Mouse (Mus musculus): Measurements from ENCODE around the gene Sf3b2. TPM values are rescaled to one million over a fixed set of nuclear protein-coding genes. Genes with fewer than 3 reads are reported as not detected.

The Sf3b2 gene
- 322 TPM in 2 replicates for polyA plus RNA-seq (2015; fragmentation: Nextera tagmentation; extraction: Ambion mirVana)

GRCm38 (mm10) chr19:5294972-5295735, at the start of gene Sf3b2:
TSS of gene Sf3b2 (minus strand) at chr19:5295455.
- peak; percentile 98 for ATAC-seq (ENCODE audit: low read depth)
- WGBS = under 1% methylated on average over 46 of the region's 46 CpGs
- peak within 1 kb of the TSS; percentile 81 for H3K27ac ChIP-seq (ENCODE audit: low read length)

DNA sequence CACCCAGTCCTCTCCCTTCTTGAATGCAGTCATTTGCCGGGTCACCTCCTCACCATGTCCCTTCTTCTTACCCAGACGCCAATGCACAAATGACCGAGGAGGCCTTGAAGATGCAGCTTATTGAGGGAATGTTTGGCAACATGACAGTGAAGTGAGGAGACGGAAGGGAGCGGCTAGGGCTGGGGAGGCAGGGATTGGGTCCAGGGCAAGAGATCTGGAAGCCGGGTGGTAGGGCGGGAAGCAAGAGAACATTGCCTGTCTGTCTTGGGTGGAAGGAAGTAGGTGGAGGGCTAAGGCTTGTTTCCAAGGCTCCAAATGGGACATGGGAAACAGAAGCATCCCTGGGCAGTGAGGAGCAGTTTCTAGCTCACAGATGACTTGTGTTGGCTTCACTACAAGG, 46.1 kb upstream of the Sf3b2 start:
- Histone ChIP-seq H3K36me3 (ENCODE audit: control insufficient read depth, insufficient read depth, low read length) (no peaks in the 10 kb centered on the region), H3K27me3 (ENCODE audit: control insufficient read depth, insufficient read depth, low read depth, low read length) (no peaks in the 10 kb centered on the region), H3K9ac (ENCODE audit: low read length) (no peak overlapping the region), H3K27ac (ENCODE audit: low read length) (no peak overlapping the region), H3K9me3 (ENCODE audit: control insufficient read depth, low read length) (no peaks in the 10 kb centered on the region), H3K4me1 (replicated peaks; ENCODE audit: control insufficient read depth, insufficient read depth, low read length) (no peaks in the 10 kb centered on the region), H3K4me2 (ENCODE audit: low read depth, low read length) (no peak overlapping the region), H3K4me3 (ENCODE audit: low read length) (no peak overlapping the region)
- WGBS = 89% methylated on average over 7 of the region's 7 CpGs
- no peak for ATAC-seq (ENCODE audit: low read depth)

More at GRCm38 (mm10) chr19:5294972-5295735, at the start of gene Sf3b2:
- no peaks in the 10 kb centered on the region for H3K9me3 ChIP-seq (ENCODE audit: control insufficient read depth, low read length)
- H3K4me1 ChIP-seq (replicated peaks; ENCODE audit: control insufficient read depth, insufficient read depth, low read length) = peaks cover 18% of the 10 kb centered on the region
- peak within 1 kb of the TSS; percentile 90 for H3K4me2 ChIP-seq (ENCODE audit: low read depth, low read length)
- peak within 1 kb of the TSS; percentile 92 for H3K9ac ChIP-seq (ENCODE audit: low read length)
- no peaks in the 10 kb centered on the region for H3K27me3 ChIP-seq (ENCODE audit: control insufficient read depth, insufficient read depth, low read depth, low read length)
- peak within 1 kb of the TSS; percentile 88 for H3K4me3 ChIP-seq (ENCODE audit: low read length)
- H3K36me3 ChIP-seq (ENCODE audit: control insufficient read depth, insufficient read depth, low read length) = peaks cover 23% of the 10 kb centered on the region

GRCm38 (mm10) chr19:5337975-5338374, 42.7 kb upstream of the Sf3b2 start:
- Histone ChIP-seq H3K4me1 (replicated peaks; ENCODE audit: control insufficient read depth, insufficient read depth, low read length) (no peaks in the 10 kb centered on the region), H3K36me3 (ENCODE audit: control insufficient read depth, insufficient read depth, low read length) (no peaks in the 10 kb centered on the region), H3K9ac (ENCODE audit: low read length) (no peak overlapping the region), H3K27ac (ENCODE audit: low read length) (no peak overlapping the region), H3K9me3 (ENCODE audit: control insufficient read depth, low read length) (no peaks in the 10 kb centered on the region), H3K4me2 (ENCODE audit: low read depth, low read length) (no peak overlapping the region), H3K4me3 (ENCODE audit: low read length) (no peak overlapping the region), H3K27me3 (ENCODE audit: control insufficient read depth, insufficient read depth, low read depth, low read length) (no peaks in the 10 kb centered on the region)
- 17% methylated on average over 5 of the region's 5 CpGs for WGBS
- ATAC-seq (ENCODE audit: low read depth) = no peak

DNA sequence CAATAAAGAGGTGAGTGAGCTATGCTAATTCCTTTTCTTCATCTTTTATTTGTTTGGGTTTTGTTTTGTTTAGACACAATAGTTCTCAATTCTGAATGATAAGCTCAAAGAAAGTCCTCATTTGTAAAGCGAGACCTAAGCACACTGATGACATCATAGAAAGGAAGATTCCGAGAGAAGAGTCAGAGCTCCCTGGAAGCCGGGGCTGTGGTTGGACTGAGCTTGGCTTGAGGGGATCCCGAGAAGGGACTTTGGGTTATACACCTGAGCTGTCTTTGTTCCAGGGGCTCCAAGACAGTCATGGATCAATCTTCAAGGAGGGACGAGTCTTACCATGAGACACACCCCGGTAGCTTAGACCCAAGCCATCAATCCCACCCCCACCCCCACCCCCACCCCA, 40.2 kb upstream of the Sf3b2 start, which contains the start of gene Catsper1:
TSS of gene Catsper1 (plus strand) at position 301 of the 400 bp plus-strand sequence.
- Histone ChIP-seq H3K4me2 (ENCODE audit: low read depth, low read length) (no peak within 1 kb of the TSS), H3K36me3 (ENCODE audit: control insufficient read depth, insufficient read depth, low read length) (no peaks in the 10 kb centered on the region), H3K4me1 (replicated peaks; ENCODE audit: control insufficient read depth, insufficient read depth, low read length) (no peaks in the 10 kb centered on the region), H3K9ac (ENCODE audit: low read length) (no peak within 1 kb of the TSS), H3K27ac (ENCODE audit: low read length) (no peak within 1 kb of the TSS), H3K4me3 (ENCODE audit: low read length) (no peak within 1 kb of the TSS), H3K9me3 (ENCODE audit: control insufficient read depth, low read length) (no peaks in the 10 kb centered on the region), H3K27me3 (ENCODE audit: control insufficient read depth, insufficient read depth, low read depth, low read length) (no peaks in the 10 kb centered on the region)
- WGBS = 85% methylated on average over 6 of the region's 6 CpGs
- ATAC-seq (ENCODE audit: low read depth) = no peak

DNA sequence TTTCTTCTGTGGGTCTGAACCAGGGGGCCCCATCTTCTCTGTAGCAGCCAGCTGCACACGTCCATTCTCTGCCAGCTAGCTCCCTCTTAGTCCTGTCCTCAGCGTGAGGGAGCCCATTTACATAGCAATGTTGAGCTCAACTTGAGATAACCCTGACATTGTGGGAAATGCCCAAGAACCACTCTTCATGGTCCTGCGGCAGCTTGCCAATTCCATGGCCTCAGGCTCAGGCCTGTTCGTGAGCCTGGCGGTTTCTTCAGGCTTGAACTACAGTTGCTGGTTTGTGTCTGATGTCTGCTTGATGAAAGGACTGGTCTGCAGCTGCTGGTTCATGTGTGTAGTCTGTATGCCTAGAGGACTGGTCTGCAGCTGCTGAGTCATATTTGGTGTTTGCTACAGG, 39.5 kb upstream of the Sf3b2 start:
- Histone ChIP-seq H3K9ac (ENCODE audit: low read length) (no peak overlapping the region), H3K9me3 (ENCODE audit: control insufficient read depth, low read length) (no peaks in the 10 kb centered on the region), H3K27me3 (ENCODE audit: control insufficient read depth, insufficient read depth, low read depth, low read length) (no peaks in the 10 kb centered on the region), H3K27ac (ENCODE audit: low read length) (no peak overlapping the region), H3K4me2 (ENCODE audit: low read depth, low read length) (no peak overlapping the region), H3K36me3 (ENCODE audit: control insufficient read depth, insufficient read depth, low read length) (no peaks in the 10 kb centered on the region), H3K4me3 (ENCODE audit: low read length) (no peak overlapping the region), H3K4me1 (replicated peaks; ENCODE audit: control insufficient read depth, insufficient read depth, low read length) (no peaks in the 10 kb centered on the region)
- no peak for ATAC-seq (ENCODE audit: low read depth)
- WGBS = 43% methylated on average over 5 of the region's 5 CpGs

GRCm38 (mm10) chr19:5327970-5328369, 32.7 kb upstream of the Sf3b2 start:
- peak; percentile 66 for ATAC-seq (ENCODE audit: low read depth)
- Histone ChIP-seq H3K27ac (ENCODE audit: low read length) (no peak overlapping the region), H3K4me1 (replicated peaks; ENCODE audit: control insufficient read depth, insufficient read depth, low read length) (no peaks in the 10 kb centered on the region), H3K4me2 (ENCODE audit: low read depth, low read length) (0 out of 2 replicates have a peak overlapping the region, but pooled peaks have one; percentile 23), H3K36me3 (ENCODE audit: control insufficient read depth, insufficient read depth, low read length) (no peaks in the 10 kb centered on the region), H3K9ac (ENCODE audit: low read length) (no peak overlapping the region; the same call in 1 of the 2 replicates), H3K9me3 (ENCODE audit: control insufficient read depth, low read length) (no peaks in the 10 kb centered on the region), H3K27me3 (ENCODE audit: control insufficient read depth, insufficient read depth, low read depth, low read length) (no peaks in the 10 kb centered on the region), H3K4me3 (ENCODE audit: low read length) (no peak overlapping the region)
- WGBS = 56% methylated on average over 19 of the region's 19 CpGs

DNA sequence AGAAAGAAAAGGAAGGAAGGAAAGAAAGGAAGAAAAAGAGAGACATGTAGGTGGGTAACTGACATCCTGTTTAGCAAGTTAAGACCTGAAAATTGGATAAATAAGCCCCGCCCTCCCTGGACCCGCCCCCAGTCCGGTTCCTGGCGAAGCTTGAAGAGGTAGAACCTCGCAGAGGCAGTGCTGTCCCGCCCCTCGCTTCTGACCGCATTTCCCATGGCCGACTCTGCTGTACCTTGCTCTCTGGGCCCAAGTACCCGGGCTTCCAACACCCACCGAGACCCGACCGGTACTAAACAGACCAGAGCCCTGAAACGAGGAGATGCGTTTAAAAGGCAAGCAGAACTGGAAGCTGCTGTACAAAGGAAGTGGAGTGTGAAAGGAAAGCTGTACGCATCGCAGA, 28.5 kb upstream of the Sf3b2 start:
- Histone ChIP-seq H3K9me3 (ENCODE audit: control insufficient read depth, low read length) (no peaks in the 10 kb centered on the region), H3K9ac (ENCODE audit: low read length) (no peak overlapping the region), H3K4me2 (ENCODE audit: low read depth, low read length) (no peak overlapping the region), H3K4me1 (replicated peaks; ENCODE audit: control insufficient read depth, insufficient read depth, low read length) (no peaks in the 10 kb centered on the region), H3K27ac (ENCODE audit: low read length) (no peak overlapping the region), H3K4me3 (ENCODE audit: low read length) (no peak overlapping the region), H3K27me3 (ENCODE audit: control insufficient read depth, insufficient read depth, low read depth, low read length) (no peaks in the 10 kb centered on the region), H3K36me3 (ENCODE audit: control insufficient read depth, insufficient read depth, low read length) (no peaks in the 10 kb centered on the region)
- 50% methylated on average over 17 of the region's 17 CpGs for WGBS
- ATAC-seq (ENCODE audit: low read depth) = no peak

DNA sequence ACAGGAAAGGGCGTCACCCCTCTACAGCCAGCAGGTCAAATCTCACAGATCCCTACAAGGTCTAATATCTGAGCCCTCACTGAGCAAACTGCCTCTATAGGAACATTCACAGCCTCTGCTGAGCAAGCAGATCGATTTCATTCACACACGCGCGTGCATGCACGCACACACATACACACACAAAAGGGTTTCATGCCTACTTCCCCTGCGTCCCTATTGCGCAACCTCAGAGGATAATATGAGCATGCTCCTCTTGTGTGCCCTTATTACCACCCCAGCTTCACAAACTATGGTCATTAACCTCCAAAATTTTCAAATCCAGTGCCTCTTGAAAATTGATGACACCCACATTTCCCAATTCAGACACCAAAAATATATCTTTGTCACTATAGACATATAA, 17.9 kb upstream of the Sf3b2 start:
- no peak overlapping the region for H3K4me3 ChIP-seq (ENCODE audit: low read length)
- H3K27me3 ChIP-seq (ENCODE audit: control insufficient read depth, insufficient read depth, low read depth, low read length) = no peaks in the 10 kb centered on the region
- H3K4me1 ChIP-seq (replicated peaks; ENCODE audit: control insufficient read depth, insufficient read depth, low read length) = no peaks in the 10 kb centered on the region
- no peak overlapping the region for H3K9ac ChIP-seq (ENCODE audit: low read length)
- ATAC-seq (ENCODE audit: low read depth) = no peak
- no peak overlapping the region for H3K27ac ChIP-seq (ENCODE audit: low read length)
- no peaks in the 10 kb centered on the region for H3K36me3 ChIP-seq (ENCODE audit: control insufficient read depth, insufficient read depth, low read length)
- 87% methylated on average over 8 of the region's 8 CpGs for WGBS
- no peaks in the 10 kb centered on the region for H3K9me3 ChIP-seq (ENCODE audit: control insufficient read depth, low read length)
- H3K4me2 ChIP-seq (ENCODE audit: low read depth, low read length) = no peak overlapping the region

DNA sequence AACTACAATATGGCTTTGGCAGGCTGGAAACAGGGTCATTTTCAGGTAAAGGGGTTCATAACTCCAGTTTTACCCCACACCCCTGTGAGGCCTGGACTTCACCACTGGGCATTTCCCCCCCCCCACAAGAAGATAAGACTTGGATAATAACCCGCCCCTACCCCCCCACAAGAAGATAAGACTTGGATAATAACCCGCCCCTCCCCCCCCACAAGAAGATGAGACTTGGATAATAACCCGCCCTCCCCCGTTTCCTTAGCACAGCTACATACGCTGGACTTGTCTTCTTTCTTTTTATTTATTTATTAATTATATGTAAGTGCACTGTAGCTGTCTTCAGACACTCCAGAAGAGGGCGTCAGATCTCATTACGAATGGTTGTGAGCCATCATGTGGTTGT, 13.8 kb upstream of the Sf3b2 start:
- no peak overlapping the region for H3K27ac ChIP-seq (ENCODE audit: low read length)
- no peak overlapping the region for H3K4me3 ChIP-seq (ENCODE audit: low read length)
- 79% methylated on average over 7 of the region's 7 CpGs for WGBS
- no peaks in the 10 kb centered on the region; the same call in 1 of the 2 replicates for H3K9me3 ChIP-seq (ENCODE audit: control insufficient read depth, low read length)
- ATAC-seq (ENCODE audit: low read depth) = no peak
- H3K36me3 ChIP-seq (ENCODE audit: control insufficient read depth, insufficient read depth, low read length) = no peaks in the 10 kb centered on the region
- no peaks in the 10 kb centered on the region for H3K4me1 ChIP-seq (replicated peaks; ENCODE audit: control insufficient read depth, insufficient read depth, low read length)
- no peak overlapping the region for H3K9ac ChIP-seq (ENCODE audit: low read length)
- no peak overlapping the region for H3K4me2 ChIP-seq (ENCODE audit: low read depth, low read length)
- peaks cover 4% of the 10 kb centered on the region for H3K27me3 ChIP-seq (ENCODE audit: control insufficient read depth, insufficient read depth, low read depth, low read length)

Measured in lung, embryonic 16.5 days (tissue).